Mouse (Mus musculus): Measurements from ENCODE around the gene Msmb. TPM values are rescaled to one million over a fixed set of nuclear protein-coding genes. Genes with fewer than 3 reads are reported as not detected.
"Not testable (repeated sequence)": the region's sequence is repeated elsewhere in the genome, so short reads cannot be mapped to it uniquely, and the experiment has no call there.

Msmb gene
- polyA plus RNA-seq, 1 experiment from 2014 or later, result not detected

DNA sequence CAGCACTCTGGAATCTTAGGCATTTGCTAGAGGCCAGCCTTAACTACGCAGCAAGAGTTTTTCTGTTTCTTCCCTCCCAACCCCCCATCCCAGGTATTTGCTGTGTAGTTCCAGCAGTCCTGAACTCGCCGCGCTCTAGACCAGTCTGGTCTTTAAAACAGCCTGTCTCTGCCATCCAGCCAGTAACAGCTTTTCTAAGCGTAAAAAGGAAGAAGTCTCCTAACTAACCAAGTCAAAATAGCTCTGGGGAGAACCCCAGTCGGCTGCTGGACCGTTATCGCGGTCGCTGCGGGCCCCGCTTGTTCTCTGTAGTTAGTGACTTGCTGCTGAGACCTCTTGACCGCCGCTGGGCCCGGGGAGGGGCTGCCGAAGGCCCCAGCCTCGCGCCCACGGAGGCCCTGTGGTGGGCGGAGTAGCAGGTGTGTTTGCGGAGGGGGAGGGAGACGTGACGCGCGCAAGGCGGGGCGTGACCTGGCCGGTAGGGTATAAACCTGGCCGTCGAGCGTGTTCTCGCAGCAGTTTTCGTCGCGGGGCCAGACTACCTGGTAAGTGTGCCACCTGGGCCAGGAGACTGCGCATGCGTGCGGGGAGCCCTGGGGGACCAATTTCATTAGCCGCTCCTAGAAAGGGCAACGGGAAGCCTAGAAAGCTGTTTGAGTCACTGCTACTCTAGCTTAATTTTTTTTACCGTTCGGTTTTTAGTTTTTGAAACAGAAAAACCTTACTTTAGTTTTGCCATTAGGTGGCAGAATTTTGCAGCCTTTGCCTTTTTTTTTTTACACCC is 23.6 kb downstream of the Msmb start:
- WGBS, result under 1% methylated on average over 42 of the region's 42 CpGs
- Histone ChIP-seq H3K27ac (replicated peaks) (peak overlapping the region; percentile 35; the same call in 1 of the 2 replicates), H3K9ac (peak overlapping the region; percentile 47), H3K4me1 (replicated peaks) (peaks cover 29% of the 10 kb centered on the region), H3K36me3 (no peaks in the 10 kb centered on the region), H3K4me3 (peak overlapping the region; percentile 44), H3K4me2 (peak overlapping the region; percentile 94), H3K9me3 (no peaks in the 10 kb centered on the region), H3K27me3 (no peaks in the 10 kb centered on the region)
- ATAC-seq (ENCODE audit: low FRiP score, low read depth), result peak; percentile 56; the same call in 1 of the 2 replicates

DNA sequence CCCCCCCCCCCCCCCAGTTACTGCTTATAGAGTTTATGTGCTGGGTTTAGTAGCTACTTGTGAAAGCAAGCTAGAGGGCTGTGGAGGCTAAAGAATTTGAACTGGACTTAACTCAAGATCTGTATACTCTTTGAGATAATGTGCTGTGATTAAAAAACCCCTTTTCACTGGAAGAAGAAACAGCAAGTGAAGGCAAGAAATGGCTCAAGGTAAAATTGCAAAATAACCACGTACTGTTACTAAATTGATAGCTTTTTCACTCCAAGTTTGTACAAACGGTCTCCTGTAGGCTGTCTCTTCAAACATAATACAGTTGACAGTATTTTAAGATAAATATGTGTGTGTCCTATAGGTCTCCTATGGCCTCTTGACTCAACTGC is 24.2 kb downstream of the Msmb start:
- no peak overlapping the region; the same call in 1 of the 2 replicates for H3K4me3 ChIP-seq
- H3K27me3 ChIP-seq, result no peaks in the 10 kb centered on the region
- no peaks in the 10 kb centered on the region for H3K9me3 ChIP-seq
- H3K4me1 ChIP-seq (replicated peaks), result peaks cover 24% of the 10 kb centered on the region
- 76% methylated on average over 2 of the region's 2 CpGs for WGBS
- H3K27ac ChIP-seq (replicated peaks), result no peak overlapping the region
- no peaks in the 10 kb centered on the region for H3K36me3 ChIP-seq
- ATAC-seq (ENCODE audit: low FRiP score, low read depth), result no peak
- H3K4me2 ChIP-seq, result peak overlapping the region; percentile 94
- H3K9ac ChIP-seq, result no peak overlapping the region

DNA sequence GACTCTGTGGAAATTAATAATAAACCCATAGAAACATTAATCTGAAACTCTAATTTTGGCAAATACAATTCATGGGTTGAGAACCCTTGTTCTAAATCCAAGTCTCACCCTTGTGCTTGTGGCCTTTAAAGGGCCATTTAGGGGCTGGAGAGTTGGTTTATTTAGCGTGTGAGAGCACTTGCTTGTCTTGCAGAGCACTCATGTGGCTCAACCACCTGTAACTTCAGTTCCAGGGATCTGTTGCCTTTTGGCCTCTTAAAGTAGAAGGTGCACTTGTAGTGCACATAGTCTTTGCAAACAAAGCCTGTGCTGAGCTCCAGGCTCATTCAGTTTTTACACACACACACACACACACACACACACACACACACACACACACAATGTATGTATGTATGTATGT is 25.0 kb downstream of the Msmb start:
- ATAC-seq (ENCODE audit: low FRiP score, low read depth), result no peak
- H3K9ac ChIP-seq, result no peak overlapping the region
- H3K36me3 ChIP-seq, result no peaks in the 10 kb centered on the region
- no peak overlapping the region for H3K4me2 ChIP-seq
- no peak overlapping the region for H3K4me3 ChIP-seq
- no peaks in the 10 kb centered on the region for H3K9me3 ChIP-seq
- H3K4me1 ChIP-seq (replicated peaks), result peaks cover 18% of the 10 kb centered on the region
- no peak overlapping the region for H3K27ac ChIP-seq (replicated peaks)
- 84% methylated on average over 1 of the region's 1 CpGs for WGBS
- H3K27me3 ChIP-seq, result no peaks in the 10 kb centered on the region

DNA sequence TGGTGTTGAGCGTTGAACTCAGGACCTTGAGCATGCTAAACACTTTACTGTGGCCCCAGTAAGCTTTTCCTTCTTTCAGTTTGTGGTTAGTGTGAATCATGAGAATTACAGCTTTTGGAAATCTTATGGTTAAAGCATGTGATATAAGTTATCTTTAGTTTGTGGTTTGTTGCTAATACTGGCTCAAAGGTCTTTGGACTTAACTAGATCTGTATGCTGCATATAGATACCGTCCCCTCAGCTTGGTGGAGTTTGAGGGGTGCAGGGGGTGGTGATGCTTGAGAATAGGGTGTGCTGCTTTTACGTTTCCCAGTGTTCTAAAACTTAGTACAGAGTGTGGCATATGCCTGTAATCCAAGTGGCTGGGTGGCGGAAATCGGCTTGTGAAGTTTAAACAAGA is 25.5 kb downstream of the Msmb start:
- no peak for ATAC-seq (ENCODE audit: low FRiP score, low read depth)

DNA sequence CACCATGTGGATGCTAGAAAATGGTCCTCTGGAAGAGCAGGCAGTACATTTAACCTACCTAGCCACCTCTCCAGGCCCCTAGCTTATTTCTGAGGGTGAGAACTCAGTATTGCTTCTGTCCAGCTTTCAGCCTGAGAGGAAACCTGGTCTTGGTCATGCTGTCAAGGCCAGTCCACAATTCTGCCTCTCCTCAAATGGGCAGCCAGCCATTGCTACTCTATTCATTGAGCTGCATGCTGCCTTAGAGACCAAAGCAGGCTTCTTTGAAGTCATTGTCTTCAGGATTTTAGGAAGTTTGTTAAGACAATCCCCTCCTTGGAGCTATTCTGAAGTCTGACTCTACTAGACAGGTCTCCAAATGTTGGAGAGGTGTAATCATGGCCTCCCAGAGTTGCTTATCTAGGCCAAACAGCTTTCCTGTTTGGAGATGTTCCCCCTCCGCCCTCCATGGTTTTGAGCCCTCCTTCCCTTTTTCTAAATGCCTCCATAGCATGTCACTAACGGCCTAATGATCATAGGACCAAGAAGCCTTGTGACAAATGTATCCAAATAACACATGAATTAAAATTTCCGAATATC is 26.9 kb downstream of the Msmb start:
- Histone ChIP-seq H3K9ac (no peak overlapping the region), H3K27ac (replicated peaks) (no peak overlapping the region), H3K36me3 (peaks cover 8% of the 10 kb centered on the region), H3K4me3 (no peak overlapping the region), H3K27me3 (no peaks in the 10 kb centered on the region), H3K4me2 (no peak overlapping the region), H3K4me1 (replicated peaks) (peaks cover 18% of the 10 kb centered on the region), H3K9me3 (no peaks in the 10 kb centered on the region)
- 84% methylated on average over 3 of the region's 3 CpGs for WGBS
- no peak for ATAC-seq (ENCODE audit: low FRiP score, low read depth)

More for the DNA sequence above, 25.5 kb downstream of the Msmb start:
- no peaks in the 10 kb centered on the region for H3K9me3 ChIP-seq
- H3K4me3 ChIP-seq, result no peak overlapping the region
- H3K4me1 ChIP-seq (replicated peaks), result peaks cover 18% of the 10 kb centered on the region
- no peak overlapping the region for H3K27ac ChIP-seq (replicated peaks)
- WGBS, result 94% methylated on average over 5 of the region's 5 CpGs
- no peaks in the 10 kb centered on the region for H3K36me3 ChIP-seq
- no peaks in the 10 kb centered on the region for H3K27me3 ChIP-seq
- H3K9ac ChIP-seq, result no peak overlapping the region
- no peak overlapping the region for H3K4me2 ChIP-seq

DNA sequence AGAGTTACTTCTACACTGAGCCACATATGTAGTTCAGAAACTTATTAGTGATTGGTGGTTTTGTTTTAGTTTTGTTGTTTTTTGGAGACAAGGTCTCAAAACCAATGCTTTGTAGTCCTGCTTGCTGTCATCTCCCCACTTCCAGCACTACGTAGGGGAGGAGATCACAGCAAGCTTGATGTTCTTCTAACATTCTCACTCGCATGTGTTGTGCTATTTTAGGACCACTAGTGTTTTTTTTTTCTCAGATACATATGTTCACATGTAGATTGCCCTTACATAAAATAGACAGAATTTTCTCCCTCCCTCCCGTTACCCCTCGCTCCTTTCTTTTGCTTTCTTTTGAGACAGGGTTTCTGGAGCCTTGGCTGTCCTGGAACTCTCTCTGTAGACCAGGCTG is 28.3 kb downstream of the Msmb start:
- Histone ChIP-seq H3K27ac (replicated peaks) (no peak overlapping the region), H3K4me2 (no peak overlapping the region), H3K9me3 (no peaks in the 10 kb centered on the region), H3K27me3 (no peaks in the 10 kb centered on the region), H3K4me3 (no peak overlapping the region), H3K36me3 (peaks cover 14% of the 10 kb centered on the region), H3K4me1 (replicated peaks) (peaks cover 13% of the 10 kb centered on the region), H3K9ac (no peak overlapping the region)
- 90% methylated on average over 4 of the region's 4 CpGs for WGBS
- no peak for ATAC-seq (ENCODE audit: low FRiP score, low read depth)

DNA sequence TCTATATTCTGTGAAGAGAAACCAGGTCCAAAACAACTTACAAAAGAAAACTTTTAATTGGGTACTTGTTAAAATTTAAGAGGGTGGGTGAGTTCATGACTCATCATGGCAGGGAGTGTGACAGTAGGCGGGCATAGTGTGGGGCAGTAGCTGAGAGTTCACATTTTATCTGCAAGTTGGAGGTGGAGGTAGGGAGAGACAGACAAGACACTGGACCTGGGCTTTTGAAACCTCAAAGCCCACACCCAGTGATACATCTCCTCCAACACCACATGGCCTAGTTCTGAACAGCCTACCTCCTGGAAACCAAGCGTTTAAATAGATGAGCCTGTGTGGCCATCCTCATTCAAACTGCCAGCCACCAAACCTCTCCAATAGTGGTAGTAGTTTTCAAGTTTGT is 33.5 kb downstream of the Msmb start:
- no peak overlapping the region for H3K4me2 ChIP-seq
- no peak for ATAC-seq (ENCODE audit: low FRiP score, low read depth)
- 96% methylated on average over 2 of the region's 2 CpGs for WGBS
- peaks cover 34% of the 10 kb centered on the region for H3K36me3 ChIP-seq
- no peaks in the 10 kb centered on the region for H3K27me3 ChIP-seq
- H3K9me3 ChIP-seq, result no peaks in the 10 kb centered on the region
- no peak overlapping the region for H3K9ac ChIP-seq
- no peak overlapping the region for H3K27ac ChIP-seq (replicated peaks)
- no peak overlapping the region for H3K4me3 ChIP-seq
- no peaks in the 10 kb centered on the region for H3K4me1 ChIP-seq (replicated peaks)

DNA sequence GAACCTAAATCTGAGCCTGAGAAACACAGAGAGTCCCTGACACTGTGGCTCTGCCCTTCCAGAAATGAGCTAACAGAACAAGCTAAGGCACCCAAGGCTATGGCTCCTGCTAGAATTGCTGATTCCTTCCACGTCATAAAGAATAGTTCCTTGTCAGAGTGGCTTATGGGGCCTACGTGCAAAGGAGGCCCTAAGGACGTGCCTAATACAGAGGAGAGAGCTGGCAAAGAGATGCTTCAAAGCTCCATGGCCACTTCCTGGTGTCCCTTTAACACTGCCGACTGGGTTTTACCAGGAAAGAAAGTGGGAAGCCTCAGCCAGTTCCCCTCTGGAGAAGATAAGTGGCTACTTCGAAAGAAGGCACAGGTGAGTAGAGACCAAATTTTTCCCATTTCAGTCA is 34.8 kb downstream of the Msmb start:
- not testable (repeated sequence) for H3K4me1 ChIP-seq (replicated peaks); H3K4me2 ChIP-seq; ATAC-seq (ENCODE audit: low FRiP score, low read depth); H3K27ac ChIP-seq (replicated peaks); H3K9ac ChIP-seq; H3K9me3 ChIP-seq; H3K4me3 ChIP-seq; H3K27me3 ChIP-seq
- 91% methylated on average over 5 of the region's 5 CpGs for WGBS
- H3K36me3 ChIP-seq, result peaks cover 43% of the 10 kb centered on the region

DNA sequence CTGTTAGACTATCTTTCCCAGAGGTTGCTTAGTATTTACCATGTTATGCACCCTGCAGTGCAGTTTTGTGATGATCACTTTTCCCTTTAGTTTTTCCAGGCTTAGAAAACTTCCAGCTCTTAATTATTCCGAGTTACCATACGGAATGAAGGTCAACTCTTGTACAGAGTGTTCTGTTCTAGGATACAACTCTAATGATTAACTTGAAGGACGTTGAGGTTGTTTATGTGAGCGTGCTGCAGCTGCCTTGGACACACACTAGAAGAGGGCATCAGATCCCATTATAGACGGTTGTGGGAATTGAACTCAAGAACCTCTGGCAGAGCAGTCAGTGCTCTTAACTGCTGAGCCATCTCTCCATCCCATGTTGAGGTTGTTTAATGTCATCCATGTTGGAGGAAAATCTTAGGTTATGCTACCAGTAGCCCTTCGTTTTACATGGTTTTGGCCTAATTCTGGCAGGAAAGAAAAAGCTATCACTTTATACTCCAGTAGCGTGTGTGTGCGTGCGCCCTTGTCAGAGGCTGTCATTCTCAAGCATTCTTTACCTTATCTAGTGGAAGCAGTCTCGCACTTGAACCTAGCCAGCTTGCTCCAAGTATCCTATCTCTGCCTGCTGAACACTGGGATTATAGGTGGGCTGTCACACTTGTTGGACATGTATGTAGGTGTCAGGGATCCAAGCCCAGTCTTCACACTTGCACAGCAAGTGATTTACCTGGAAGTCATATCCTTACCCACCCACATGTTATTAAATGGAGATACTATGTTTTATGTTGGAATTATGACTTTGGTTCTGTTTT is 37.8 kb downstream of the Msmb start:
- WGBS, result 95% methylated on average over 10 of the region's 10 CpGs
- Histone ChIP-seq H3K9ac (no peak overlapping the region), H3K36me3 (peaks cover 52% of the 10 kb centered on the region), H3K4me3 (no peak overlapping the region), H3K4me2 (no peak overlapping the region), H3K27ac (replicated peaks) (no peak overlapping the region), H3K4me1 (replicated peaks) (no peaks in the 10 kb centered on the region), H3K27me3 (no peaks in the 10 kb centered on the region), H3K9me3 (no peaks in the 10 kb centered on the region)
- no peak for ATAC-seq (ENCODE audit: low FRiP score, low read depth)

DNA sequence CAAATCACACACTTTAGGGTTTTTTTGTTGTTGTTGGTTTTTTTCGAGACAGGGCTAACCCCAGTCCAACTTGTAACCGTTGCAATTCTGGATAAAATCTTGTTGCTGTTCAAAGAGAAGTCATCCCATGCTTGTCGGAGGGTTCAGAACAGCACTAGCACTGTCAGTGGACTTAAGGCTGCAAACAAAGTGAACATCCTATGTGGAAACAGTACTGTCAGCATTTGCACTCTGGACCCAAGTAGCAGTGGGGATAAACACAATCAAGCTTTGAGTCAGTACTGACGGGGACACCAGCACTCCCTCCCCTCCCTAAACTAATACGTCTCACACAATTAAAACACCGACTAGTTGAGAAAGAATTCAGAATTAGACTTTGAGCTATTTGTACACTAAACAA is 39.0 kb downstream of the Msmb start:
- Histone ChIP-seq H3K4me1 (replicated peaks) (no peaks in the 10 kb centered on the region), H3K36me3 (peaks cover 55% of the 10 kb centered on the region), H3K4me2 (no peak overlapping the region), H3K27ac (replicated peaks) (no peak overlapping the region), H3K9ac (no peak overlapping the region), H3K27me3 (no peaks in the 10 kb centered on the region), H3K4me3 (no peak overlapping the region), H3K9me3 (no peaks in the 10 kb centered on the region)
- 90% methylated on average over 6 of the region's 6 CpGs for WGBS
- ATAC-seq (ENCODE audit: low FRiP score, low read depth), result no peak

DNA sequence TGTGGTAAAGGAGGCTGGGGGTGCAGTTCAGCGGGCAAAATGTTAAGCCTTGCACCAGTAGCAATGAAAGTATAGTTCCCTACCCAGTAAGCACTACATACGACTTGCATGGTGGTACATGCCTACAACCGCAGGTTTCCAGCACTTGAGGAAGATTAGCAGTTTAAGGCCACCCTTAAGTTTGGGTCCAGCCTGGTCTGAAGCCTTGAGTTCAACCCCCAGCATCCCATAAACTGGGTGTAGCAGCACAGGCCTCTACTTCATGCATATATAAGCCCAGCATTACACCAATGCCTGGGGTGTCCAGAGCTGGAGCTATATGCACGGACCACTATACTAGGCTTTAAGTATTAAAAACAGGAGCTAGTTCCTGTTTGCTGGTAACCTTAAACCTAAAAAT is 42.0 kb downstream of the Msmb start:
- peaks cover 74% of the 10 kb centered on the region for H3K36me3 ChIP-seq
- no peak overlapping the region for H3K27ac ChIP-seq (replicated peaks)
- 98% methylated on average over 4 of the region's 4 CpGs for WGBS
- no peaks in the 10 kb centered on the region for H3K4me1 ChIP-seq (replicated peaks)
- no peak overlapping the region for H3K4me2 ChIP-seq
- no peak overlapping the region for H3K9ac ChIP-seq
- no peaks in the 10 kb centered on the region for H3K9me3 ChIP-seq
- ATAC-seq (ENCODE audit: low FRiP score, low read depth), result no peak
- no peak overlapping the region for H3K4me3 ChIP-seq
- H3K27me3 ChIP-seq, result no peaks in the 10 kb centered on the region

All from hindbrain, embryonic 15.5 days (tissue).